Mouse (Mus musculus) CH12.LX (cell line): ENCODE results near the gene Cops2. TPM values are rescaled to one million over a fixed set of nuclear protein-coding genes. Genes with fewer than 3 reads are reported as not detected.

ENCODE experiments used
- DNase-seq: peaks from one replicate; pipeline ENCODE4 v3.0.0-alpha.2; 2013; ENCODE audit errors: extremely low read depth
- H3K27ac ChIP-seq: 2 replicates; pipeline ENCODE4 v1.5.1; 2012; ENCODE audit warnings: low read depth, mild to moderate bottlenecking, control low read depth, moderate library complexity; ENCODE audit not compliant: insufficient read depth
- H3K27me3 ChIP-seq: replicated peaks from 2 replicates; pipeline ENCODE3; 2012; ENCODE audit warnings: inconsistent platforms
- H3K36me3 ChIP-seq, 2 experiments: replicated peaks in 1 of 2; 2 replicates each; pipeline versions ENCODE3 to v1.6.1; 2012; ENCODE audit warnings: inconsistent platforms in 1 of 2, low read length in 1 of 2, mild to moderate bottlenecking in 1 of 2, mixed read lengths in 1 of 2, moderate library complexity in 1 of 2; ENCODE audit not compliant: control insufficient read depth in 1 of 2, insufficient read depth in 1 of 2
- H3K4me1 ChIP-seq, 2 experiments: 2 replicates each; pipeline ENCODE4 v1.6.1; 2012; ENCODE audit warnings: inconsistent platforms in 1 of 2, moderate library complexity in 1 of 2; ENCODE audit not compliant: insufficient read depth in 2 of 2, control insufficient read depth in 1 of 2
- H3K4me2 ChIP-seq: 2 replicates; pipeline ENCODE4 v1.6.1; 2012; ENCODE audit warnings: low read depth, mild to moderate bottlenecking, control low read depth; ENCODE audit not compliant: poor library complexity, insufficient read depth, severe bottlenecking
- H3K4me3 ChIP-seq, 3 experiments: fragments of 150-350 bp in 1 of 3; sonication (generic) in 1 of 3; replicated peaks in 1 of 3; 2 replicates each; pipeline versions ENCODE3 to v1.5.1; 2011 to 2012; ENCODE audit warnings: low read depth in 2 of 3, low read length in 2 of 3, mild to moderate bottlenecking in 2 of 3, moderate library complexity in 2 of 3, control low read depth in 1 of 3, improper control_type of control experiment in 1 of 3, inconsistent platforms in 1 of 3, mixed read lengths in 1 of 3; ENCODE audit not compliant: poor library complexity in 1 of 3
- H3K79me2 ChIP-seq: replicated peaks from 2 replicates; pipeline ENCODE4 v1.6.1; 2012; ENCODE audit warnings: mild to moderate bottlenecking, moderate library complexity; ENCODE audit not compliant: control insufficient read depth, poor library complexity, insufficient read depth, severe bottlenecking; ENCODE audit errors: extremely low read depth
- H3K9ac ChIP-seq: 2 replicates; pipeline ENCODE4 v1.6.1; 2012; ENCODE audit warnings: low read depth, mild to moderate bottlenecking, control low read depth, moderate library complexity; ENCODE audit not compliant: insufficient read depth
- H3K9me3 ChIP-seq: replicated peaks from 2 replicates; pipeline ENCODE3; 2012; ENCODE audit warnings: low read length, inconsistent platforms, mixed read lengths
- CHD1 ChIP-seq: IDR thresholded peaks from 2 replicates; pipeline ENCODE4 v1.6.1; 2012; ENCODE audit warnings: low read depth, low read length, improper control_type of control experiment, inconsistent platforms
- ELF1 ChIP-seq: IDR thresholded peaks from 2 replicates; pipeline ENCODE4 v1.6.1; 2014; ENCODE audit warnings: low read depth, mild to moderate bottlenecking, inconsistent platforms, low read length, improper control_type of control experiment
- ETS1 ChIP-seq: conservative IDR thresholded peaks from 2 replicates; pipeline ENCODE4 v1.6.1; 2012; ENCODE audit warnings: low read depth, mild to moderate bottlenecking, inconsistent platforms, low read length, improper control_type of control experiment, moderate library complexity
- GABPA ChIP-seq: IDR thresholded peaks from 2 replicates; pipeline ENCODE4 v1.6.1; 2012; ENCODE audit warnings: low read depth, low read length, improper control_type of control experiment, inconsistent platforms; ENCODE audit not compliant: insufficient replicate concordance
- HCFC1 ChIP-seq: IDR thresholded peaks from 2 replicates; pipeline ENCODE4 v1.6.1; 2012; ENCODE audit warnings: low read depth, mild to moderate bottlenecking, inconsistent platforms, low read length, improper control_type of control experiment
- JUND ChIP-seq: conservative IDR thresholded peaks from 2 replicates; pipeline ENCODE4 v1.6.1; 2011; ENCODE audit warnings: low read depth, low read length, improper control_type of control experiment
- KAT2A ChIP-seq: IDR thresholded peaks from 2 replicates; pipeline ENCODE4 v1.6.1; 2012; ENCODE audit warnings: low read length, improper control_type of control experiment, inconsistent platforms; ENCODE audit not compliant: insufficient replicate concordance
- MAFK ChIP-seq: IDR thresholded peaks from 2 replicates; pipeline ENCODE4 v1.6.1; 2011; ENCODE audit warnings: low read length, improper control_type of control experiment; ENCODE audit not compliant: insufficient replicate concordance
- MYC ChIP-seq: IDR thresholded peaks from 2 replicates; pipeline ENCODE4 v1.6.1; 2011; ENCODE audit warnings: low read depth, mild to moderate bottlenecking, improper control_type of control experiment, low read length
- NELFE ChIP-seq: IDR thresholded peaks from 2 replicates; pipeline ENCODE4 v1.6.1; 2011; ENCODE audit warnings: low read depth, low read length, improper control_type of control experiment
- POLR2A ChIP-seq: IDR thresholded peaks from 2 replicates; pipeline ENCODE4 v1.6.1; 2011; ENCODE audit warnings: low read depth, mild to moderate bottlenecking, improper control_type of control experiment, low read length
- POLR2AphosphoS2 ChIP-seq: IDR thresholded peaks from 2 replicates; pipeline ENCODE4 v1.6.1; 2011; ENCODE audit warnings: low read depth, low read length, improper control_type of control experiment
- RAD21 ChIP-seq: IDR thresholded peaks from 2 replicates; pipeline ENCODE4 v1.6.1; 2011; ENCODE audit warnings: low read depth, mild to moderate bottlenecking, low read length, improper control_type of control experiment, moderate library complexity
- UBTF ChIP-seq: IDR thresholded peaks from 2 replicates; pipeline ENCODE4 v1.6.1; 2012; ENCODE audit warnings: low read depth, mild to moderate bottlenecking, inconsistent platforms, low read length, improper control_type of control experiment, moderate library complexity
- USF2 ChIP-seq: conservative IDR thresholded peaks from 2 replicates; pipeline ENCODE4 v1.6.1; 2011; ENCODE audit warnings: low read depth, low read length, improper control_type of control experiment
- dilution Hi-C: fragments of 300-500 bp; cut with MboI; formaldehyde crosslinking; loops from 2 replicates; pipeline ENCODE4 v1.14.3; 2020; ENCODE audit warnings: low sequenced_read_pairs; ENCODE audit not compliant: extremely low pct_unique_long_range_greater_than_20kb, extremely low pct_ligation_motif_present
- in situ Hi-C: fragments of 300-500 bp; cut with MboI; formaldehyde crosslinking; loops from 3 replicates; pipeline ENCODE4 v1.14.3; 2019; ENCODE audit warnings: low sequenced_read_pairs, low pct_ligation_motif_present, low pct_unique_long_range_greater_than_20kb, mixed read lengths
- polyA plus RNA-seq: library from polyadenylated mRNA; unstranded; fragments of >175 nt; gene quantifications from 2 replicates; pipeline ENCODE4 v1.2.1, GENCODE M21; 2012; ENCODE audit warnings: low read depth; ENCODE audit not compliant: insufficient read length
- total RNA-seq, 2 experiments: library from RNA; depleted of rRNA; stranded (reverse); fragments of 300-350 nt in 1 of 2; fragments of >200 nt in 1 of 2; gene quantifications; 2 replicates each; pipeline ENCODE4 v1.2.3; 2012 to 2014

Cops2 gene
- total and polyA plus RNA-seq, 3 experiments: 63.5 to 313 (median 124) TPM

GRCm38 (mm10) chr2:125838708-125839284 is 20.1 kb downstream of the Cops2 start:
- Histone ChIP-seq H3K9me3 (no peaks in the 10 kb centered on the region), H3K79me2 (0 out of 2 replicates have a peak, but pooled peaks cover 7% of the 10 kb centered on the region), H3K4me2 (no peak overlapping the region), H3K27me3 (no peaks in the 10 kb centered on the region), H3K4me1 (no peaks in the 10 kb centered on the region), H3K9ac (no peak overlapping the region), H3K4me3 (no peak overlapping the region), H3K36me3 (peaks cover 43 to 81% of the 10 kb centered on the region in 2 experiments), H3K27ac (no peak overlapping the region)
- dilution Hi-C loops (no loop called here), in situ Hi-C loops (no loop called here)
- no peak for TF ChIP-seq RAD21
- TF ChIP-seq HCFC1: no peak
- no peak for TF ChIP-seq UBTF
- TF ChIP-seq MAFK: no peak
- DNase-seq: no peak

- Histone ChIP-seq H3K79me2 (0 out of 2 replicates have a peak, but pooled peaks cover 4% of the 10 kb centered on the region), H3K27ac (no peak overlapping the region), H3K4me2 (no peak overlapping the region), H3K9me3 (no peaks in the 10 kb centered on the region), H3K4me3 (no peak overlapping the region), H3K27me3 (no peaks in the 10 kb centered on the region)
- no peak for DNase-seq
- TF ChIP-seq KAT2A (no peak), POLR2AphosphoS2 (no peak), ELF1 (no peak), UBTF (no peak), HCFC1 (no peak), POLR2A (no peak), MAFK (no peak), MYC (no peak), JUND (no peak), CHD1 (no peak), ETS1 (no peak), GABPA (no peak), NELFE (no peak), USF2 (no peak)
- TF ChIP-seq, all 38 proteins: peak for 0
- H3K4me1 ChIP-seq: no peaks in the 10 kb centered on the region
- no peak overlapping the region for H3K9ac ChIP-seq
- dilution Hi-C loops (no loop called here), in situ Hi-C loops (no loop called here)
- peaks cover 42 to 81% of the 10 kb centered on the region in 2 experiments for H3K36me3 ChIP-seq
These were observed 20.8 kb downstream of the Cops2 start for GRCm38 (mm10) chr2:125838091-125838490.
